Mouse (Mus musculus) MEL (cell line): ENCODE measurements around the gene Lins1.

ENCODE experiments used
- HCFC1 ChIP-seq: IDR thresholded peaks from 2 replicates; pipeline ENCODE4 v1.6.1; 2012; ENCODE audit warnings: low read depth, mild to moderate bottlenecking, inconsistent platforms, low read length, improper control_type of control experiment, moderate library complexity
- POLR2A ChIP-seq, 2 experiments: IDR thresholded peaks; 2 replicates each; pipeline ENCODE4 v1.6.1; 2011 to 2012; ENCODE audit warnings: low read length in 2 of 2, mild to moderate bottlenecking in 2 of 2, control low read depth in 1 of 2, improper control_type of control experiment in 1 of 2, low read depth in 1 of 2, moderate library complexity in 1 of 2; ENCODE audit not compliant: control insufficient read depth in 1 of 2, insufficient read depth in 1 of 2, poor library complexity in 1 of 2

GRCm38 (mm10) chr7:66724954-66725353 lies 35.3 kb downstream of the Lins1 start:
- TF ChIP-seq HCFC1: no peak
- TF ChIP-seq POLR2A (IDR thresholded peaks at IDR 0.05; ENCODE audit: control insufficient read depth in 1 of 2, insufficient read depth in 1 of 2, low read depth in 1 of 2, low read length in 2 of 2, poor library complexity in 1 of 2): no peak
